Comparison of ENCODE assay signal across 12 mouse cellular contexts in genomic region chr5:144871775-144872174, GRCm38 (mm10).
DNase-seq lines count a peak whose midpoint lies in the region; ATAC-seq and TF ChIP-seq lines count a peak whose summit lies in the region.
"Had no signal": no experiment of that assay in that cellular context is flagged by ENCODE, and none has a peak within 500 bp of the region (broad histone marks: within the 10 kb centered on the region; RNA-seq: fewer than 3 reads in every experiment).

No protein-coding gene starts in this region.

- peak; percentile 62 for TF ChIP-seq CTCF in hindbrain, postnatal 0 days (IDR thresholded peaks at IDR 0.05; ENCODE audit: low read depth)
- no peak for TF ChIP-seq CTCF in testis, adult 2 months (IDR thresholded peaks at IDR 0.05; ENCODE audit: control insufficient read depth, insufficient read depth, insufficient replicate concordance, low read depth, low read length)

- no peak overlapping the region for H3K27ac ChIP-seq in hindbrain, postnatal 0 days
- no peak overlapping the region for H3K27ac ChIP-seq in hindbrain, embryonic 16.5 days (ENCODE audit: low read depth, low read length)
- peak overlapping the region; percentile 68; the same call in 1 of the 2 replicates for H3K27ac ChIP-seq in testis, adult 2 months (ENCODE audit: control insufficient read depth, insufficient read depth, low read depth, low read length)
- H3K27ac ChIP-seq: limb, embryonic 13.5 days; neural tube, embryonic 15.5 days had no signal

- H3K4me2 ChIP-seq in hindbrain, postnatal 0 days (ENCODE audit: low read depth, low read length), result no peak overlapping the region
- H3K4me2 ChIP-seq in hindbrain, embryonic 16.5 days (ENCODE audit: low read length), result no peak overlapping the region
- H3K4me2 ChIP-seq: limb, embryonic 13.5 days; neural tube, embryonic 15.5 days had no signal

- TF ChIP-seq POLR2A in testis, adult 2 months (IDR thresholded peaks at IDR 0.05; ENCODE audit: control insufficient read depth, low read depth, low read length), result no peak

- no peaks in the 10 kb centered on the region for H3K4me1 ChIP-seq in hindbrain, postnatal 0 days (ENCODE audit: insufficient read depth, low read length)
- H3K4me1 ChIP-seq in hindbrain, embryonic 16.5 days (ENCODE audit: control insufficient read depth, insufficient read depth, low read depth, low read length), result no peaks in the 10 kb centered on the region
- no peaks in the 10 kb centered on the region; the same call in 1 of the 2 replicates for H3K4me1 ChIP-seq in testis, adult 2 months (ENCODE audit: control insufficient read depth, insufficient read depth, low read length)
- H3K4me1 ChIP-seq: neural tube, embryonic 15.5 days had no signal

- H3K9me3 ChIP-seq in hindbrain, postnatal 0 days (ENCODE audit: low read length), result no peaks in the 10 kb centered on the region
- no peaks in the 10 kb centered on the region for H3K9me3 ChIP-seq in hindbrain, embryonic 16.5 days (ENCODE audit: control insufficient read depth, low read length)
- H3K9me3 ChIP-seq: limb, embryonic 13.5 days; neural tube, embryonic 15.5 days had no signal

- no peak for ATAC-seq in hindbrain, postnatal 0 days
- ATAC-seq in hindbrain, embryonic 16.5 days, result no peak
- no peak for ATAC-seq in erythroid progenitor cell, adult 5-6 weeks (replicated peaks; ENCODE audit: low FRiP score, poor library complexity, severe bottlenecking)

- DNase-seq in hindbrain, postnatal 0 days (ENCODE audit: low spot score), result peak; percentile 33
- no peak for DNase-seq in testis, postnatal 10 days (ENCODE audit: low spot score)
- peak; percentile 17 for DNase-seq in adipocyte (ENCODE audit: low spot score)
- DNase-seq in Muller cell, postnatal 12 days (ENCODE audit: inconsistent ontology term), result no peak
- DNase-seq: gastrocnemius, postnatal 14 days; heart, postnatal 36 days; right cerebral cortex, postnatal 4 days had no signal

- 97% methylated on average over 1 of the region's 1 CpGs for WGBS in hindbrain, postnatal 0 days
- 100% methylated on average over 1 of the region's 1 CpGs for WGBS in hindbrain, embryonic 16.5 days

- H3K27me3 ChIP-seq in hindbrain, postnatal 0 days (ENCODE audit: insufficient read depth, low read length), result no peaks in the 10 kb centered on the region
- H3K27me3 ChIP-seq in hindbrain, embryonic 16.5 days (replicated peaks; ENCODE audit: control insufficient read depth, insufficient read depth, low read length), result no peaks in the 10 kb centered on the region
- H3K27me3 ChIP-seq in testis, adult 2 months (ENCODE audit: control insufficient read depth, insufficient read depth, low read length), result no peaks in the 10 kb centered on the region
- H3K27me3 ChIP-seq: limb, embryonic 13.5 days; neural tube, embryonic 15.5 days had no signal

- H3K4me3 ChIP-seq in hindbrain, postnatal 0 days (ENCODE audit: low read length), result no peak overlapping the region
- H3K4me3 ChIP-seq in hindbrain, embryonic 16.5 days (ENCODE audit: low read length), result no peak overlapping the region
- H3K4me3 ChIP-seq in testis, adult 2 months (ENCODE audit: control insufficient read depth, low read depth, low read length), result no peak overlapping the region
- H3K4me3 ChIP-seq: limb, embryonic 13.5 days; neural tube, embryonic 15.5 days had no signal

- H3K36me3 ChIP-seq in hindbrain, postnatal 0 days (ENCODE audit: insufficient read depth, low read length), result no peaks in the 10 kb centered on the region
- H3K36me3 ChIP-seq in hindbrain, embryonic 16.5 days (ENCODE audit: control insufficient read depth, insufficient read depth, low read length), result no peaks in the 10 kb centered on the region
- H3K36me3 ChIP-seq in testis, adult 2 months (ENCODE audit: control insufficient read depth, insufficient read depth, low read length), result no peaks in the 10 kb centered on the region

- H3K9ac ChIP-seq in hindbrain, postnatal 0 days (replicated peaks; ENCODE audit: low read length), result no peak overlapping the region
- no peak overlapping the region for H3K9ac ChIP-seq in hindbrain, embryonic 16.5 days (ENCODE audit: low read depth, low read length)
- H3K9ac ChIP-seq: limb, embryonic 13.5 days; neural tube, embryonic 15.5 days had no signal

Comparison
In these comparisons a context has a peak if more than half of its experiments do, and no peak if none do; other contexts are left out.
1. DNase-seq: peak in hindbrain, postnatal 0 days (single experiment) and adipocyte (single experiment); none in testis, postnatal 10 days (single experiment) and Muller cell, postnatal 12 days (single experiment).